Mouse (Mus musculus) layer of hippocampus, adult 11-12 months (tissue): Measurements from ENCODE around the gene Recql5.
"Not testable (repeated sequence)": the region's sequence is repeated elsewhere in the genome, so short reads cannot be mapped to it uniquely, and the experiment has no call there.

Source experiments
- DNase-seq: peaks from one replicate; pipeline ENCODE4 v3.0.0; 2022; ENCODE audit warnings: low spot score

Gene Recql5

DNA sequence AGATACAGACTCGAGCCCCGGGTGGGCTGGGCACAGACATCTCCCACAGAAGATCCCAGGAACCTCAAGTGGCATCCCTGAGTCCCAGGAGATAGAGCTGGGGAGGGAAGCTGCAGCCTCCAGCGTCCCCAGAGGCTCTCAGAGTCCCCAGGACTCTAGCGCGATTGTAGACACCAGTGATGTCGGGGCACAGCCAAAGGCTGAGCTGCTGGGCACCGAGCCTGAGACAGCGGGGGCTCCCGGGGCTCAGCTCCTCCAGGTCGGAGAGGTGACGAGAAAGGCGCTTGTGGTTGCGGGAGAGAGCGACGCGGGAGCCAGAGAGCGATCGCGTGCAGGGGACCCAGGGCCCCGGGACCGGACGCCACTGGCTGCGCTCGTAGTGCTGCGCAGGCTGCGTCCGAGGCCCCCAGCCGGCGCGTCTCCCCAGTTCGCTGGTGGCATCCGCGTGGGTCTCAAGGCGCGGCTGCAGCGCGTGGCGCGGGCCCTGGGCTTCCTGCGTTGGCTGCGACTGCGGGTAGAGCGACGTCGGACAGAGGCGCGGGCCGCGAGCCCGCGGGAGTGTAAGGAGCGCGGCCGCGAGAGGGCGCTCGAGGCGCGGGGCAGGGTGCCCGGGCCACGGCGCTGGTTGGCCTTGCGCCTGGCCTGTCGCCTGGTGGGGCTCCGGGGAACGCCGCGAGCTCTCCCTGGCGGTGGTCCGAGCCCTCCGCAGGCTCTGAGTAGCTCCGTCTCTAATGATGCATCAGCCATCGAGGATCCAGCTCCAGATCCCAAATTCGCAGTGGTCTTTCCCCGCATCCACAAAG, 73.9 kb downstream of the Recql5 start:
- peak; percentile 72 for DNase-seq

DNA sequence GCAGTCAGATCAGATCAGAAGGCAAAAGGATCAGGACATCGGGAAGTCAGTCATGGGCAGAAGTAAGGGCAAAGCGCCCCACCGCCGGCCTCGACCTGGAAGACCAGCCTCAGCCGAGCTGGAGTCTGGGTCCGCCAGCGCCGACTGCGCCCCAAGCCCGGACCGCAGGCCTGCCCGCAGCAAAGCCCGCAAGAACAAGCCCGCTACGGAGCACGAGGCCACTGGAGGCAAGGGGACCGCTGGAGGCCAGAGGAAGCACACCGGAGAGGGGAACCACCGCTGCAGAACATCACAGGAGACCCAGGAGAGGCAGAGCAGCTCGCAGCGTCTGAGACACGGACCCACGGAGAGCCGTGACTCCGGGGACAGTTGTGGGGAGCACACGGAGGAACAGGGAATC, 74.9 kb downstream of the Recql5 start, which contains the start of gene Myo15b:
Gene Myo15b, plus strand, starts transcription at position 53 of the 400 bp plus-strand sequence.
- DNase-seq = no peak

DNA sequence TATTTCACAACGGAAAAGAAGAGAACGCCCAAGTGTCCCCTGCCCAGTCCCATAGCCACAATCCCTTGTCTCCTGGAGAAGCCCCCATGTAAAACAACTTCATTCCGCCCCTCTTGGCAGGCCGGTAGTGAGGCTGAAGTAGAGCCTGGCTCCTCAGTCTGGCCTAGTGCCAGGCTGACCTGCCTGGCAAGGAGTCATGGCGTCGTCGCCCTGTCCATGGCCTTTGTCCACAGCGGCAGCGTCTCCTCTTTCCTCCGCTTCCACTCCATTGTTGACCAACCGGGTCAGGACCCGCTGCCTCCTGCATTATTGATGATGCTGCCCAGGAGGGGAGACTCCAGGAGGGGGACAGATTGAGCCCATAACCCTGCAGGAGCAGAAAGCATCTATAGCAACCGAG, 75.3 kb downstream of the Recql5 start:
- no peak for DNase-seq

DNA sequence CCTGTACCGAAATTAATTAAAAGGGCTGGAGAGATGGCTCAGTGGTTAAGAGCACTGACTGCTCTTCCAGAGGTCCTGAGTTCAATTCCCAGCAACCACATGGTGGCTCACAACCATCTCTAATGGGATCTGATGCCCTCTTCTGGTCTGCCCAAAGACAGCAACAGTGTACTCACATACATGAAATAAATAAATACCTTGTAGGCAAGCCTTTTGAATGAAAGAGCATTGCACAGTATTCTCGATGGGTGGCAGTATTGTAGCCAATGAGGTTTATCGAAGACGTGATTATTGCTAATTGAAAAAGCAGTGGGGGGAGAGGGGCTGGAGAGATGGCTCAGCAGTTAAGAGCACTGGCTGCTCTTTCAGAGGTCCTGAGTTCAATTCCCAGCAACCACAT, 76.1 kb downstream of the Recql5 start:
- not testable (repeated sequence) for DNase-seq

DNA sequence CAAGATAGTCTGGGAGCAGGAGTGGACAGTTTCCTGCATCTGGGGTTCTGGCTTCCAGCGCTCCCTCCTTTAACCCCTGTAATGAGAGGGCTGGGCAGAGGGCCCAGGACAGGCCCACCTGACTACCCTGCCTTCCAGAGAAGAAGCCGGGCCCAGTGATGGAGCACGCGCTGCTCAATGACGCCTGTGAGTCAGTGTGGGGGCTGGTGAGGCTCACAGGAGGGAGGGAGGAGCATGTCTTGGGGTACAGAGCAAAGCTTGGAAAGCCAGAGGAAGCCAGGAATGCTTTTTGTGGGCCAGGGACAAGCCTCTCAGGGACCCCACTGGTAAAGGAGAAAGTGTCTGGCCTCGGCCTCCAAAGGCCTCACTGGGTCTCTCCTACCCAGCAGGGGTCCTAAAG, 78.6 kb downstream of the Recql5 start:
- DNase-seq = no peak

GRCm38 (mm10) chr11:115845819-115846218, 87.5 kb downstream of the Recql5 start:
- DNase-seq = no peak

GRCm38 (mm10) chr11:115844240-115844639, 89.0 kb downstream of the Recql5 start:
- no peak for DNase-seq

GRCm38 (mm10) chr11:115843891-115844239, 89.4 kb downstream of the Recql5 start:
- no peak for DNase-seq

DNA sequence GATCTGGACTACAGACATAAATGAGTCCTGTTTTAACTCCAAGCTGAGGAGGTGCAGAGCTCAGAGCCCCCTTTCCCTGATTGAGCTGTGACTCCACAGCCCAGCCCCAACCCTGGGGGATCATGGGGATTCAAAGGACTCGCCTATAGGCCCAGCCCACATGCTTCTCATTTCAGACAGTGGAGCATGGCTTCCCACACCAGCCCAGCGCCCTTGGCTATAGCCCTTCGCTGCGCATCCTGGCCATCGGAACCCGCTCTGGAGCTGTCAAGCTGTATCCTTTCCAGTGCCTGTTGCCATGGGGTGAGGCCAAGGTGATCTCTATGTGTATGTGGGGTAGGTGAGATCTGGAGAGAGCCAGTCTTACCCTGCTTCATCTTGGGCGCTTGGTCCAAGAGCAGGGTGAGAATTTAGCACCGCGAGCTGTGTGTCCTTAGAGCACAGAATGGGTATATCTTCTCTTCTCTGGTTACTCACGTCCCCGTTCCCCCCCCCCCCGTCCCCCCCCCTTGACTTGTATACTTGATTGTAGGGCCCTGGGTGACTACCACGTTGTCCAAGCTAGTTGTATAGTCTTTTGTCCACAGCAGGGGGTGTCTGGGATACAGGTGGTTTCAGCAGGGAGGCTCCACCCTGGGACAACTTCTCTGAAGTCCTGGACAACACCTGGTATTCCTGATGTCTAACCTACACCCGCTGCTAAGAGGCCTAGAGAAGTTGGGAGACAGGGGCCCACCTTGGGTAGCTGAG, 90.0 kb downstream of the Recql5 start:
- no peak for DNase-seq
